Mouse (Mus musculus) ES-Bruce4 (cell line): ENCODE results near the gene Trim15.

Experiments
- CTCF ChIP-seq: IDR thresholded peaks from one replicate; pipeline ENCODE4 v1.8.1; 2011; ENCODE audit warnings: low read depth, low read length
- POLR2A ChIP-seq: IDR thresholded peaks from one replicate; pipeline ENCODE4 v1.8.1; 2011; ENCODE audit warnings: low read length; ENCODE audit not compliant: insufficient read depth

DNA sequence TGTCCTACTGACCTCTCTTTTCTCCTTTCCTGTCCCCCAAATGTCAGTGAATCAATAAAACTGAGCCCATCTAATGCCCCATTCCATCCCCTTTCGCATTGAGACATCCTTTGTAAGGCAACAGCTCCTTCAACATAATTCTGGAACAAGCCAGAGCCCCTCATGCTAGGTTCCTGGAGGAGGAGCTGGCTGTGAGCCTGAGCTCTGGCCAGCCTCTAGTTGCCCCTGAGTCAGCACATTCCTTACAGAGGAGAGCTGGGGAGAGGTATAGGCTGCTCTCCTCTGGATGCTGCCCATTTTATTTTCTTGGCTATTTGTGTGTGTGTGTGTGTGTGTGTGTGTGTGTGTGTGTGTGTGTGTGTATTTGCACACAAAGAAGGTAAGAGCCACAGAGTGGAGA lies 41.2 kb upstream of the Trim15 start:
- TF ChIP-seq POLR2A (no peak), CTCF (no peak)
